Mouse (Mus musculus) ES-Bruce4 (cell line): Measurements from ENCODE around the gene Zfp467. TPM values are rescaled to one million over a fixed set of nuclear protein-coding genes. Genes with fewer than 3 reads are reported as not detected.

Experiments
- H3K27ac ChIP-seq: 2 replicates; pipeline ENCODE4 v1.5.1; 2012; ENCODE audit warnings: low read length, inconsistent platforms; ENCODE audit not compliant: insufficient read depth
- H3K27me3 ChIP-seq: 2 replicates; pipeline ENCODE4 v1.6.1; 2012; ENCODE audit warnings: mild to moderate bottlenecking, low read length, inconsistent platforms; ENCODE audit not compliant: control insufficient read depth, poor library complexity, insufficient read depth, severe bottlenecking
- H3K36me3 ChIP-seq: 2 replicates; pipeline ENCODE4 v1.6.1; 2012; ENCODE audit warnings: inconsistent platforms, mild to moderate bottlenecking, low read length, moderate library complexity; ENCODE audit not compliant: control insufficient read depth, poor library complexity, insufficient read depth, severe bottlenecking
- H3K4me1 ChIP-seq: one replicate; pipeline ENCODE4 v1.8.1; 2011; ENCODE audit warnings: low read length; ENCODE audit not compliant: control insufficient read depth, insufficient read depth
- H3K4me3 ChIP-seq: 2 replicates; pipeline ENCODE4 v1.5.1; 2011; ENCODE audit warnings: low read depth, mild to moderate bottlenecking, low read length
- H3K9ac ChIP-seq: 2 replicates; pipeline ENCODE4 v1.6.1; 2012; ENCODE audit warnings: low read depth, mild to moderate bottlenecking, inconsistent platforms; ENCODE audit not compliant: poor library complexity, severe bottlenecking
- H3K9me3 ChIP-seq: replicated peaks from 2 replicates; pipeline ENCODE4 v1.6.1; 2012; ENCODE audit warnings: mild to moderate bottlenecking, low read length, inconsistent platforms; ENCODE audit not compliant: control insufficient read depth, poor library complexity, insufficient read depth, severe bottlenecking
- CTCF ChIP-seq: IDR thresholded peaks from one replicate; pipeline ENCODE4 v1.8.1; 2011; ENCODE audit warnings: low read depth, low read length
- EP300 ChIP-seq: IDR thresholded peaks from 2 replicates; pipeline ENCODE4 v1.6.1; 2011; ENCODE audit warnings: low read depth, low read length; ENCODE audit not compliant: insufficient read depth
- POLR2A ChIP-seq: IDR thresholded peaks from one replicate; pipeline ENCODE4 v1.8.1; 2011; ENCODE audit warnings: low read length; ENCODE audit not compliant: insufficient read depth
- polyA plus RNA-seq: library from polyadenylated mRNA; stranded (reverse); fragments of >200 nt; gene quantifications from 2 replicates; pipeline ENCODE4 v1.2.4, GENCODE M21; 2011; ENCODE audit warnings: low read depth; ENCODE audit not compliant: missing spikeins, insufficient read depth, insufficient read length

Gene Zfp467
- polyA plus RNA-seq, 1 experiment: 3.3 TPM

DNA sequence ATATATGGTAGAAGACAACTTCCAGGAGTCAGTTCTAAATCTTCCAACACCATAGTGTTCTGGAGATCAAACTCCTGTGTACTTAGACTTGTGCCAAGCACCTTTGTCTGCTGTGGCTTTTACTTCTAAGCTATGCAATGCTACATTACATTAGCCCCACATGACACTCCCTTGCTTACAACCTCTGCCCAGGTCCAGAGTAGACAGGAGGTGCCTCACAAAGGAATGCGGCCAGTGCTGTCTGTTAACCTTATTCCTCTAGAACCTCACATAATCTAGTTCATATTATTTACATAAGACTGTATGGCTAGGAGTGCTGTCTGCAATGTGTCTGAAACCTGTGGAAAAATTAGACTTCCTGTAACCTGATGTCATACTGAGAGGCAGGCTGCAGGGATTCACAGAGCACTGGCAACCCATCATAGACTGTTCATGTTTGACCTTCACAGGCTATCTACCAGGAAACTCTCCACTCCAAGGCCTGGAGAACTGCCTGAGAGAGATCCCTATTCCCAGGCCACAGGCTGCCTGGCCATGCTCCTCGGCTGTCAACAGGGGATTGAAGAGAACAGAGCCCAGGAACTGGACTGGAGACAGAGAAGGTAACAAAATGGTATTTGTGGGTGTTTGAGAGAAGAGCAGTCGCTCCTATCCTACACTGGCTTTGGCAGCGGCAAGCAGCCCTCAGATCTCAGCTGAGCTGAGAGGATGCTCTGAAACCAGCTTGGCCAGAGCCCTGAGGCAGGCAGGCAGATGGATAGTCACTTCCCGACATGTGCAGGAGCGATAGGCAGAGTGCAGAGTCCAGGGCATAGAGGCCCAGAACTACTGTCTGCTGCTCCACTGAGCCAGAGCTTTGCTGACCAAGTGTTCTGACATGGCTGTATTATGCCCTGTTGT is 34.2 kb downstream of the Zfp467 start:
- H3K27ac ChIP-seq: no peak overlapping the region
- no peaks in the 10 kb centered on the region for H3K4me1 ChIP-seq
- H3K9me3 ChIP-seq: no peaks in the 10 kb centered on the region
- no peak overlapping the region for H3K9ac ChIP-seq
- H3K36me3 ChIP-seq: peaks cover 30% of the 10 kb centered on the region
- H3K27me3 ChIP-seq: no peaks in the 10 kb centered on the region
- H3K4me3 ChIP-seq: no peak overlapping the region
- TF ChIP-seq EP300: no peak
- no peak for TF ChIP-seq CTCF
- no peak for TF ChIP-seq POLR2A

DNA sequence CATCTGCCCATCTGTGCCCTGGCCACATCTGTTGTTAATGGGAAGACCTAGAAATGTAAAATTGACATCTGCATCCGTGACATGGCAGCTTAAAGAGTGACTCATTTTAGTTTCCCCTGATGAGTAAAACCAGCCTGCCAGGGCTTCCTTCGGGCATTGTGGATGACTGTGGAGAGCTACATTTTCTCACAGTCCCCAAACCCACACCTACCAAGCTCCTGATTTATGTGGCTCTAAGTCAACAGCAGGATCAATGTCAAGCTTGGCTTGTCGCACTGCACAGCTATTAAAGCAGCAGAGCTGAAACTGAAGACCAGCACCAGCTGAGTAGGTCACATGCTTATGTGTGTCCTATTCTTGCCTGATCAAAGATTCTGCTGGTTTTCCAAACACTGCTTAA is 35.1 kb downstream of the Zfp467 start:
- Histone ChIP-seq H3K9ac (no peak overlapping the region), H3K9me3 (no peaks in the 10 kb centered on the region), H3K4me3 (no peak overlapping the region), H3K4me1 (no peaks in the 10 kb centered on the region), H3K27ac (no peak overlapping the region), H3K36me3 (peaks cover 30% of the 10 kb centered on the region), H3K27me3 (no peaks in the 10 kb centered on the region)
- TF ChIP-seq POLR2A (no peak), EP300 (no peak), CTCF (no peak)

DNA sequence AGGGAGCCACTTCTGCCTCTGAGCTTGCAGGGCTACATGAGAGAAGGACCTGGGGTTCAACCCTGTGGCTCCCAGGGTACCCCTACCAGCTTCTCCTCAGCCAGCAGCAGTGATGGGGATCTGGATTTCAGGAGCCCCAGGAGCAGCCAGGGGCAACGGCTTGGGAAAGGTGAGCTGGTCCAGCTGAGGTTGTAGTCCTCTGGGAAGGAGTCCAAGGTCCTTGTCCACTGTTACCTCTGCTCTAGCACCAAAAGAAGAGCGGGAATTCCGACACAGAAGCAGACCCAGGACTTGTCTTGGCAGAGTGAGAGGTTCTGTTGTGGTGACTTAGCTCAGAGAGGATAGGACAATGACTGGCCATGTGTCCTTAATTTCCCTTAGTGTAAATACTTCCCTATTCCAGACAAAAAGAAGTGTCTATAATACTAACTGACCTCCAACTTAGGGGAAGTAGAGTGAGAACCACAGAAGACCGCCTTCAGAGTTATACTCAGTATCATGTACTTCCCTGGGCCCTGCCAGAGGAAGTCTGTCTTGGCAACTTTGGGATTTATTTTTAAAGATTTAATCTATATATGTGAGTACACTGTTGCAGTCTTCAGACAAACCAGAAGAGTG is 35.8 kb downstream of the Zfp467 start:
- H3K27ac ChIP-seq: no peak overlapping the region
- TF ChIP-seq EP300 (no peak), CTCF (no peak), POLR2A (no peak)
- H3K36me3 ChIP-seq: peaks cover 30% of the 10 kb centered on the region

DNA sequence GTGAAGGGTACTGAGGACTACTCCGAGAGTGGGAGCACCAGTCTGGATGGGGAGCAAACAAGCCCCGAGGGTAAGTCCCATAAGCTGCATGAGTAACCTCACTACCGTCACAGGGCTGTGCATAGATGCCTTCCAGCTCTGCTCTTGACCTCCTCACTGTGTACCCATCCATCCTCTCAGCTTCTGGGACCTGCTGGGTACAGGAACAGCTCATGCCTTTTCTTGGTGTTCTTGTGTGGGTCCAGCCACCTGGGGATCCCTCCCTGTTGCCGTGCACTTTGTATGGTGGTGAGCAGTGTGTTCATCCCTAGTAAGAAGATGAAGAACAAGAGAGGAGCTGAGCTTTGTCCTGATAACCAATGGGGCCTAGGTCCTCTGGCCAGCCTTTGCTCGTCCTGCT is 41.6 kb downstream of the Zfp467 start:
- Histone ChIP-seq H3K9ac (no peak overlapping the region), H3K4me3 (no peak overlapping the region), H3K27ac (no peak overlapping the region), H3K9me3 (no peaks in the 10 kb centered on the region), H3K4me1 (no peaks in the 10 kb centered on the region), H3K27me3 (no peaks in the 10 kb centered on the region), H3K36me3 (peaks cover 3% of the 10 kb centered on the region)
- TF ChIP-seq POLR2A (no peak), EP300 (no peak), CTCF (no peak)

More for the DNA sequence above, 35.8 kb downstream of the Zfp467 start:
- no peaks in the 10 kb centered on the region for H3K9me3 ChIP-seq
- no peaks in the 10 kb centered on the region for H3K4me1 ChIP-seq
- H3K4me3 ChIP-seq: no peak overlapping the region
- H3K9ac ChIP-seq: no peak overlapping the region
- no peaks in the 10 kb centered on the region for H3K27me3 ChIP-seq

DNA sequence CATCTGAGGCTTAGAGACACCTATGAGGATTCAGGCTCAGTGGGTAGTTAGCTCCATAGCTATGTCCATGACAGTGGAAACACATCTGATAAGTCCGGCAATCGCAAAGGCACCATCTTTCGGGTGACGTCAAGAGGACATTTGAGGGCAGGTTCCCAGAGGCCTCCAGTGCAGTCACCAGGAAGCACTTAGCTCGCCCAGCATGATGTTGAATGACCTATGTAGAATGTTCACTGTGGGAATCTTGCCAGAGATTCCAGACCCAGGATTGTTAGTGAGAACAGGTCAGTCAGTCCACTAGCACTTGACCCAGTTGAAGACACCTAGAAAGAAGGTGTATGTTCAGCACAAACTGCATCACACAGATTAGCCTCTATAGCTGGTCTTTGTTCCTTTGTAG is 45.7 kb downstream of the Zfp467 start:
- H3K4me3 ChIP-seq: no peak overlapping the region
- H3K4me1 ChIP-seq: no peaks in the 10 kb centered on the region
- no peak overlapping the region for H3K27ac ChIP-seq
- no peaks in the 10 kb centered on the region for H3K9me3 ChIP-seq
- TF ChIP-seq CTCF (no peak), POLR2A (no peak), EP300 (no peak)
- H3K36me3 ChIP-seq: no peaks in the 10 kb centered on the region; the same call in none of the 2 replicates
- H3K9ac ChIP-seq: no peak overlapping the region
- H3K27me3 ChIP-seq: no peaks in the 10 kb centered on the region

DNA sequence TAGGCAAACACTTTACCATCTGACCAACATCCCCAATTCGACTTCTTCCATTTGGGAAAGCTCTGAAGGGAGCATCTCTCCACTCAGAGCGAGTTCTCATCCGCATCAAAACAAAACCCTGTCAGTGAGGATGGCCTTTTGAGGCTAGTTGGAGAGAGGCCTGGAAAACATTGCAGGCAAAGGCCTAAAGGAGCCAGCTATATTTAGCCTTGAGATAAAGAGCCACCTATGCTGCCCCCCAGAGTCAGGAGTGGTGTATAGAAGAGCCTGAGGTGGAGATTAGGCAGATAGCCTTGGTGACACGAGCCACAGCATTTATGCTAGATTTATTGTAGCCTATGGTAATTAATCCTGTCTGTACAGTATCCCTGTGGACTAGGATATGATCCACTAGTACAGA is 48.3 kb downstream of the Zfp467 start:
- no peak for TF ChIP-seq EP300
- TF ChIP-seq POLR2A: no peak
- TF ChIP-seq CTCF: no peak
- H3K36me3 ChIP-seq: no peaks in the 10 kb centered on the region
- no peak overlapping the region for H3K27ac ChIP-seq
- H3K4me3 ChIP-seq: no peak overlapping the region
- no peak overlapping the region for H3K9ac ChIP-seq
- H3K9me3 ChIP-seq: no peaks in the 10 kb centered on the region
- no peaks in the 10 kb centered on the region for H3K4me1 ChIP-seq
- H3K27me3 ChIP-seq: no peaks in the 10 kb centered on the region
